Mouse (Mus musculus): ENCODE measurements around the gene Hdac5. TPM values are rescaled to one million over a fixed set of nuclear protein-coding genes. Genes with fewer than 3 reads are reported as not detected.

Hdac5 gene
- polyA plus RNA-seq, 1 experiment from 2014 or later, result 88.2 TPM

GRCm38 (mm10) chr11:102190848-102191247, 39.1 kb downstream of the Hdac5 start:
- ATAC-seq, result no peak
- Histone ChIP-seq H3K9ac (peak overlapping the region; percentile 26), H3K27me3 (no peaks in the 10 kb centered on the region), H3K4me2 (peak overlapping the region; percentile 72), H3K4me1 (peaks cover 21% of the 10 kb centered on the region), H3K9me3 (replicated peaks) (no peaks in the 10 kb centered on the region), H3K27ac (no peak overlapping the region), H3K4me3 (peak overlapping the region; percentile 52), H3K36me3 (ENCODE audit: poor library complexity, severe bottlenecking) (peaks cover 30% of the 10 kb centered on the region)
- 49% methylated on average over 4 of the region's 4 CpGs for WGBS

- 2% methylated on average over 50 of the region's 50 CpGs for WGBS
- H3K9me3 ChIP-seq (replicated peaks), result no peaks in the 10 kb centered on the region
- H3K9ac ChIP-seq, result peak within 1 kb of the TSS; percentile 70
- H3K4me3 ChIP-seq, result peak within 1 kb of the TSS; percentile 52
- no peaks in the 10 kb centered on the region for H3K27me3 ChIP-seq
- 0 out of 2 replicates have a peak within 1 kb of the TSS, but pooled peaks have one; percentile 49 for H3K27ac ChIP-seq
- peaks cover 19% of the 10 kb centered on the region for H3K36me3 ChIP-seq (ENCODE audit: poor library complexity, severe bottlenecking)
- peak within 1 kb of the TSS; percentile 72 for H3K4me2 ChIP-seq
- ATAC-seq, result peak; percentile 83
- peaks cover 25% of the 10 kb centered on the region for H3K4me1 ChIP-seq
These were observed 40.2 kb downstream of the Hdac5 start, which contains the start of gene G6pc3 for GRCm38 (mm10) chr11:102189461-102190436. Gene G6pc3, plus strand, starts transcription at chr11:102189620.

- Histone ChIP-seq H3K9me3 (replicated peaks) (no peaks in the 10 kb centered on the region), H3K4me3 (peak overlapping the region; percentile 52), H3K9ac (peak overlapping the region; percentile 70), H3K36me3 (ENCODE audit: poor library complexity, severe bottlenecking) (peaks cover 11% of the 10 kb centered on the region), H3K27me3 (no peaks in the 10 kb centered on the region), H3K4me2 (peak overlapping the region; percentile 72), H3K4me1 (peaks cover 29% of the 10 kb centered on the region), H3K27ac (0 out of 2 replicates have a peak overlapping the region, but pooled peaks have one; percentile 1)
- WGBS, result 74% methylated on average over 6 of the region's 6 CpGs
- no peak for ATAC-seq
These were observed 41.0 kb downstream of the Hdac5 start for GRCm38 (mm10) chr11:102188980-102189379.

- Histone ChIP-seq H3K4me3 (no peak overlapping the region), H3K9me3 (replicated peaks) (no peaks in the 10 kb centered on the region), H3K27ac (no peak overlapping the region), H3K4me2 (no peak overlapping the region), H3K36me3 (ENCODE audit: poor library complexity, severe bottlenecking) (peaks cover 13% of the 10 kb centered on the region), H3K9ac (no peak overlapping the region), H3K4me1 (peaks cover 38% of the 10 kb centered on the region), H3K27me3 (no peaks in the 10 kb centered on the region)
- WGBS, result 79% methylated on average over 1 of the region's 1 CpGs
- no peak for ATAC-seq
These were observed 43.7 kb downstream of the Hdac5 start for GRCm38 (mm10) chr11:102186235-102186634.

GRCm38 (mm10) chr11:102185677-102186076, 44.3 kb downstream of the Hdac5 start:
- Histone ChIP-seq H3K9ac (peak overlapping the region; percentile 92; the same call in 1 of the 2 replicates), H3K4me2 (peak overlapping the region; percentile 89), H3K4me1 (peaks cover 32% of the 10 kb centered on the region), H3K27me3 (no peaks in the 10 kb centered on the region), H3K27ac (peak overlapping the region; percentile 96; the same call in 1 of the 2 replicates), H3K36me3 (ENCODE audit: poor library complexity, severe bottlenecking) (peaks cover 19% of the 10 kb centered on the region), H3K9me3 (replicated peaks) (no peaks in the 10 kb centered on the region), H3K4me3 (peak overlapping the region; percentile 92)
- WGBS, result 61% methylated on average over 3 of the region's 3 CpGs
- ATAC-seq, result no peak

- H3K36me3 ChIP-seq (ENCODE audit: poor library complexity, severe bottlenecking), result peaks cover 26% of the 10 kb centered on the region
- no peaks in the 10 kb centered on the region for H3K9me3 ChIP-seq (replicated peaks)
- H3K4me3 ChIP-seq, result peak within 1 kb of the TSS; percentile 92
- peak within 1 kb of the TSS; percentile 96 for H3K27ac ChIP-seq
- H3K27me3 ChIP-seq, result no peaks in the 10 kb centered on the region
- peak within 1 kb of the TSS; percentile 89 for H3K4me2 ChIP-seq
- under 1% methylated on average over 69 of the region's 70 CpGs for WGBS
- ATAC-seq, result peak; percentile 91
- peaks cover 24% of the 10 kb centered on the region for H3K4me1 ChIP-seq
- peak within 1 kb of the TSS; percentile 92 for H3K9ac ChIP-seq
These were observed 45.1 kb downstream of the Hdac5 start, which contains the start of gene Lsm12 for GRCm38 (mm10) chr11:102184646-102185495. Gene Lsm12, minus strand, starts transcription at chr11:102185296.

- no peaks in the 10 kb centered on the region for H3K27me3 ChIP-seq
- H3K36me3 ChIP-seq (ENCODE audit: poor library complexity, severe bottlenecking), result peaks cover 30% of the 10 kb centered on the region
- peak overlapping the region; percentile 96 for H3K27ac ChIP-seq
- H3K4me3 ChIP-seq, result peak overlapping the region; percentile 92
- peaks cover 23% of the 10 kb centered on the region for H3K4me1 ChIP-seq
- no peaks in the 10 kb centered on the region for H3K9me3 ChIP-seq (replicated peaks)
- WGBS, result 6% methylated on average over 7 of the region's 7 CpGs
- no peak for ATAC-seq
- H3K4me2 ChIP-seq, result peak overlapping the region; percentile 89
- peak overlapping the region; percentile 92 for H3K9ac ChIP-seq
These were observed 45.7 kb downstream of the Hdac5 start for GRCm38 (mm10) chr11:102184253-102184645.

GRCm38 (mm10) chr11:102179836-102180235, 50.1 kb downstream of the Hdac5 start:
- no peak overlapping the region for H3K27ac ChIP-seq
- H3K36me3 ChIP-seq (ENCODE audit: poor library complexity, severe bottlenecking), result peaks cover 63% of the 10 kb centered on the region

GRCm38 (mm10) chr11:102168689-102169088, 61.3 kb downstream of the Hdac5 start:
- H3K9ac ChIP-seq, result no peak overlapping the region
- no peak overlapping the region for H3K4me3 ChIP-seq
- peaks cover 64% of the 10 kb centered on the region for H3K36me3 ChIP-seq (ENCODE audit: poor library complexity, severe bottlenecking)
- H3K27me3 ChIP-seq, result no peaks in the 10 kb centered on the region
- no peak overlapping the region for H3K4me2 ChIP-seq
- no peak for ATAC-seq
- H3K27ac ChIP-seq, result no peak overlapping the region
- 0 out of 2 replicates have a peak, but pooled peaks cover 5% of the 10 kb centered on the region for H3K4me1 ChIP-seq
- 90% methylated on average over 5 of the region's 5 CpGs for WGBS
- no peaks in the 10 kb centered on the region for H3K9me3 ChIP-seq (replicated peaks)

More at GRCm38 (mm10) chr11:102179836-102180235, 50.1 kb downstream of the Hdac5 start:
- ATAC-seq, result no peak
- H3K4me1 ChIP-seq, result peaks cover 15% of the 10 kb centered on the region
- no peak overlapping the region for H3K9ac ChIP-seq
- H3K27me3 ChIP-seq, result no peaks in the 10 kb centered on the region
- no peak overlapping the region for H3K4me2 ChIP-seq
- H3K4me3 ChIP-seq, result no peak overlapping the region
- no peaks in the 10 kb centered on the region for H3K9me3 ChIP-seq (replicated peaks)

- WGBS, result 93% methylated on average over 5 of the region's 5 CpGs
- Histone ChIP-seq H3K27ac (0 out of 2 replicates have a peak overlapping the region, but pooled peaks have one; percentile 12), H3K9ac (no peak overlapping the region), H3K4me3 (no peak overlapping the region), H3K36me3 (ENCODE audit: poor library complexity, severe bottlenecking) (peaks cover 73% of the 10 kb centered on the region), H3K9me3 (replicated peaks) (no peaks in the 10 kb centered on the region), H3K27me3 (no peaks in the 10 kb centered on the region), H3K4me2 (no peak overlapping the region), H3K4me1 (0 out of 2 replicates have a peak, but pooled peaks cover 5% of the 10 kb centered on the region)
- ATAC-seq, result no peak
These were observed 62.4 kb downstream of the Hdac5 start for GRCm38 (mm10) chr11:102167539-102167938.

GRCm38 (mm10) chr11:102165971-102166722, 63.8 kb downstream of the Hdac5 start:
- WGBS, result 73% methylated on average over 6 of the region's 6 CpGs
- H3K4me1 ChIP-seq, result 0 out of 2 replicates have a peak, but pooled peaks cover 5% of the 10 kb centered on the region
- ATAC-seq, result no peak
- H3K4me3 ChIP-seq, result no peak overlapping the region
- no peak overlapping the region for H3K4me2 ChIP-seq
- peaks cover 84% of the 10 kb centered on the region for H3K36me3 ChIP-seq (ENCODE audit: poor library complexity, severe bottlenecking)
- no peaks in the 10 kb centered on the region for H3K27me3 ChIP-seq
- H3K9me3 ChIP-seq (replicated peaks), result no peaks in the 10 kb centered on the region
- no peak overlapping the region for H3K9ac ChIP-seq
- no peak overlapping the region for H3K27ac ChIP-seq

Data from forebrain, embryonic 13.5 days (tissue).